Comparison of ENCODE assay signal across 9 mouse cellular contexts in genomic region chr4:117645031-117645435, GRCm38 (mm10). TPM values are rescaled to one million over a fixed set of nuclear protein-coding genes. Genes with fewer than 3 reads are reported as not detected.
DNase-seq lines count a peak whose midpoint lies in the region; ATAC-seq lines count a peak whose summit lies in the region.
"Had no signal": no experiment of that assay in that cellular context is flagged by ENCODE, and none has a peak within 500 bp of the region (broad histone marks: within the 10 kb centered on the region; RNA-seq: fewer than 3 reads in every experiment).

No protein-coding gene starts in this region.

- peak; percentile 54 for ATAC-seq in frontal cortex, adult (ENCODE audit: low TSS enrichment)

- no peak for DNase-seq in frontal cortex, postnatal 25 days (ENCODE audit: low spot score in 2 of 2)
- DNase-seq in right cerebral cortex, postnatal 10 days (ENCODE audit: low spot score in 2 of 2), result peak; percentile 65 to 74
- DNase-seq in right cerebral cortex, postnatal 36 days (ENCODE audit: low spot score in 2 of 2), result no peak
- DNase-seq in layer of hippocampus, postnatal 36 days, result peak; percentile 38 to 46
- DNase-seq in telencephalon, adult 2 months (ENCODE audit: low read depth, low spot score), result peak; percentile 28
- DNase-seq in natural killer cell, adult 2 months (ENCODE audit: low spot score in 2 of 2), result no peak
- DNase-seq in frontal cortex, adult 2 months (ENCODE audit: extremely low spot score in 1 of 2, low spot score in 1 of 2), result no peak
- DNase-seq: kidney, adult 2 months had no signal

RNA-seq across cellular contexts. Expression of gene Dmap1, which starts 37.0 kb away (rescaled TPM):
- 10 to 100 TPM; 35.0 to 36.8 TPM for total RNA-seq in layer of hippocampus, postnatal 36 days (2021)
- polyA plus RNA-seq in frontal cortex, adult 2 months (2012; rRNA removed), result 45.9 and 47.8 TPM in 2 replicates

Comparison
In these comparisons a context has a peak if more than half of its experiments do, and no peak if none do; other contexts are left out.
1. DNase-seq: peak in right cerebral cortex, postnatal 10 days (2 of 2), layer of hippocampus, postnatal 36 days (2 of 2) and telencephalon, adult 2 months (single experiment); none in frontal cortex, postnatal 25 days (0 of 2), right cerebral cortex, postnatal 36 days (0 of 2), natural killer cell, adult 2 months (0 of 2) and frontal cortex, adult 2 months (0 of 2).